Mouse (Mus musculus) limb, embryonic 14.5 days (tissue): Measurements from ENCODE around the gene Thap8. TPM values are rescaled to one million over a fixed set of nuclear protein-coding genes. Genes with fewer than 3 reads are reported as not detected.
A peak's percentile ranks its signal among the peaks of the same experiment; 100 is the strongest.

Experiments
- ATAC-seq: fragments of 200-750 bp; cut with Nextera tagmentation; 2 replicates; pipeline ENCODE4 v1.8.0; 2017; ENCODE audit warnings: low read depth, moderate number of reproducible peaks, moderate TSS enrichment; ENCODE audit not compliant: low FRiP score
- DNase-seq: peaks from one replicate; pipeline ENCODE4 v3.0.0-alpha.2; 2015; ENCODE audit warnings: low spot score
- H3K27ac ChIP-seq: fragments of 300-500 bp; sonication (generic); replicated peaks from 2 replicates; pipeline ENCODE4 v1.5.1; 2014; ENCODE audit warnings: low read depth, mild to moderate bottlenecking, low read length, moderate library complexity, mixed read lengths
- H3K27me3 ChIP-seq: fragments of 300-500 bp; sonication (generic); 2 replicates; pipeline ENCODE4 v1.6.1; 2014; ENCODE audit warnings: low read length, mixed read lengths; ENCODE audit not compliant: control insufficient read depth, insufficient read depth
- H3K36me3 ChIP-seq: fragments of 300-500 bp; sonication (generic); 2 replicates; pipeline ENCODE4 v1.6.1; 2014; ENCODE audit warnings: mild to moderate bottlenecking, low read length, moderate library complexity, mixed read lengths; ENCODE audit not compliant: control insufficient read depth, insufficient read depth
- H3K4me1 ChIP-seq: fragments of 300-500 bp; sonication (generic); 2 replicates; pipeline ENCODE4 v1.6.1; 2014; ENCODE audit warnings: antibody characterized with exemption, low read length, mixed read lengths; ENCODE audit not compliant: control insufficient read depth, insufficient read depth
- H3K4me2 ChIP-seq: fragments of 300-500 bp; sonication (generic); replicated peaks from 2 replicates; pipeline ENCODE4 v1.6.1; 2014; ENCODE audit warnings: low read depth, mild to moderate bottlenecking, low read length, moderate library complexity; ENCODE audit not compliant: severe bottlenecking
- H3K4me3 ChIP-seq: fragments of 300-500 bp; sonication (generic); replicated peaks from 2 replicates; pipeline ENCODE4 v1.5.1; 2014; ENCODE audit warnings: low read length
- H3K9ac ChIP-seq: fragments of 300-500 bp; sonication (generic); 2 replicates; pipeline ENCODE4 v1.6.1; 2014; ENCODE audit warnings: mild to moderate bottlenecking, low read depth, low read length, moderate library complexity; ENCODE audit not compliant: severe bottlenecking
- H3K9me3 ChIP-seq: fragments of 300-500 bp; sonication (generic); 2 replicates; pipeline ENCODE4 v1.6.1; 2016; ENCODE audit warnings: low read length; ENCODE audit not compliant: control insufficient read depth
- POLR2A ChIP-seq: fragments of 200-500 bp; IDR thresholded peaks from 2 replicates; pipeline ENCODE4 v1.8.0; 2012; ENCODE audit warnings: inconsistent platforms, mild to moderate bottlenecking, moderate library complexity, borderline replicate concordance; ENCODE audit not compliant: insufficient read depth, insufficient read length; ENCODE audit errors: extremely low read depth
- WGBS: fragments of 180-500 bp; shearing (Covaris S2); extraction: QIAGEN DNeasy Blood & Tissue Kit; methylation state at CpG from one replicate; pipeline ENCODE4 v1.1.7; 2014; 5-methylcytosine and 5-hydroxymethylcytosine counted together
- polyA plus RNA-seq, 2 experiments: library from polyadenylated mRNA; depleted of rRNA in 1 of 2; stranded (reverse) in 1 of 2; unstranded in 1 of 2; fragments of >200 nt; fragmentation: Nextera tagmentation in 1 of 2; extraction: Ambion mirVana in 1 of 2; gene quantifications; 2 replicates each; pipeline versions ENCODE4 v1.2.1 to v1.2.3; 2012 to 2014

Thap8 gene
- polyA plus RNA-seq, 2 experiments = 0.10 TPM; not detected in 1

DNA sequence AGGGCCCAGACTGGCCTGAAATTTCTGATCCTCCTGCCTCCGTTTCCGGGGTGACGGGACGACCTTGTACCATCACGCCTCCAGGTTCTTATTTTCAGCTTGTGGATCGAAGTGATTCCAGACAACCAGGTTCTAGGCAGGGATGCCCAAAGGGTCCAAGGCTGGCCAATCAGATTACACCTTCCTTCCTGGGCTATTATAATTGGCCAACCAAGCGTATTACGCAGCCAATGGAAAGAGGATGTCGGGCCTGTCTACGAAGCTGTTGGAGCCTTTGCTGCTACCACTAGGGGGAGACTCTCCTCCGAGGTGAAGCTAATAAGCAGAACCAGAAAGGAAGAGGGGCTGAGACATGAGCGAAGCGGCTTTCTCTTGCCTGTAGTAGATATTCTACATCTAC is 52.0 kb downstream of the Thap8 start:
- Histone ChIP-seq H3K4me3 (no peak overlapping the region), H3K9ac (no peak overlapping the region)
- 11% methylated on average over 13 of the region's 13 CpGs for WGBS

DNA sequence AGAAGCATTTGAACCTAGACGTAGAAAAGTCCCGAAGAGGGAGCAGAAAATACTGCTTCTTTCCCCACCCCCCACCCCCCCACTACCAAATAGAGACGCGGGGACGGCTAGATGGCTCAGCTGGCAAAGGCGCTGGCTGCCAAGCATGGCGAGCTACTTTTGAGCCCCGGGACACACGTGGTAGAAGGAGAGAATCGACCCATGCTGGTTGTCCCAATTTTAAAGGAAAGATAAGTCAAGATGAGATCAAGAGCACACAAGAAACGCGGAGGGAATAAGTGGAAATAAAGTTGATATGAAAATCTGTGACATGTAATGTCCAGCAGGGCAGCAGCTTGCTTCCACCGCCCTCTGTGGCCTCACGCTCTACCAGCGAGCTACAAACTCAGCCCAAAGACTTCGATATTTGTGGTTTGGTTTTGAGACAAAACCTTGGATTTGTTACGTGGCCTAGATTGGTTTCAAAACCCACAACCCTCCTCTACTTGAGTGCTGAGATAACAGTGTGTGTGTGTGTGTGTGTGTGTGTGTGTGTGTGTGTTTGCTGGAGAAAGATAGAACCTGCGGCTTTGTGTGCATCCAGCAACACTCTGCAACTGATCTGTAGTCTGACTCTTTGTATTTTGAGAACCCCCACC is 52.8 kb downstream of the Thap8 start:
- H3K27ac ChIP-seq = no peak overlapping the region
- DNase-seq = no peak
- TF ChIP-seq POLR2A = no peak

More for the DNA sequence above, 52.0 kb downstream of the Thap8 start:
- Histone ChIP-seq H3K36me3 (no peaks in the 10 kb centered on the region), H3K9me3 (no peaks in the 10 kb centered on the region), H3K4me1 (no peaks in the 10 kb centered on the region), H3K27me3 (peaks cover 6% of the 10 kb centered on the region; the same call in 1 of the 2 replicates), H3K27ac (no peak overlapping the region), H3K4me2 (no peak overlapping the region)
- peak; percentile 81 for ATAC-seq
- DNase-seq = peak; percentile 87
- no peak for TF ChIP-seq POLR2A

DNA sequence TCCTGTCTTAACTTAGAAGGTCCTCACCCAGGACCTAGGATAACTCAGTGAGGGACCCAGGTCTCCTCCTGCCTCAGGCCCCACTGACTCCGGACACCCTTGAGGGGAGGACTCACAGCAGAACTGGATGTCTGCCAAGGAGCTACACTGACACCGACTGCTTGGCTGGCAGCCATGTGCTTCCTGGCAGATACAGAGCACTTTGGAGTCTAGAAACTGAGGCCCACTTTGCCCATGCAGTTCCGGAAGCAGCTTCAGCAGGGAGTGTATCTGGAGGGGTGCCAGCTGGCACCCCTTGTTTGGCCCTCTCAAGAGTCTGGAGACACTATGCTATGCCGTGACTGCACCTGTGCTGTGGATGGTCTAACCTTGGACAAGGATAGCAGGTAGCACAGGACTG is 53.5 kb downstream of the Thap8 start:
- Histone ChIP-seq H3K4me3 (no peak overlapping the region), H3K9me3 (no peaks in the 10 kb centered on the region), H3K4me2 (no peak overlapping the region), H3K27me3 (peaks cover 6% of the 10 kb centered on the region; the same call in 1 of the 2 replicates), H3K27ac (no peak overlapping the region), H3K9ac (no peak overlapping the region), H3K4me1 (no peaks in the 10 kb centered on the region), H3K36me3 (no peaks in the 10 kb centered on the region)
- TF ChIP-seq POLR2A = no peak
- no peak for ATAC-seq
- WGBS = 30% methylated on average over 4 of the region's 4 CpGs
- peak; percentile 44 for DNase-seq

More for the DNA sequence above, 52.8 kb downstream of the Thap8 start:
- no peak for ATAC-seq
- Histone ChIP-seq H3K4me2 (no peak overlapping the region), H3K9me3 (no peaks in the 10 kb centered on the region), H3K4me3 (no peak overlapping the region), H3K27me3 (peaks cover 6% of the 10 kb centered on the region; the same call in 1 of the 2 replicates), H3K4me1 (no peaks in the 10 kb centered on the region), H3K36me3 (no peaks in the 10 kb centered on the region), H3K9ac (no peak overlapping the region)
- WGBS = 66% methylated on average over 18 of the region's 18 CpGs

- Histone ChIP-seq H3K4me1 (no peaks in the 10 kb centered on the region), H3K4me3 (no peak overlapping the region), H3K27me3 (peaks cover 6% of the 10 kb centered on the region; the same call in 1 of the 2 replicates), H3K9me3 (no peaks in the 10 kb centered on the region), H3K4me2 (no peak overlapping the region), H3K27ac (no peak overlapping the region), H3K36me3 (no peaks in the 10 kb centered on the region), H3K9ac (no peak overlapping the region)
- WGBS = 48% methylated on average over 5 of the region's 5 CpGs
- ATAC-seq = no peak
- no peak for TF ChIP-seq POLR2A
- DNase-seq = no peak
Measured at GRCm38 (mm10) chr7:30334563-30334962, 54.7 kb downstream of the Thap8 start.

- Histone ChIP-seq H3K9me3 (no peaks in the 10 kb centered on the region), H3K27me3 (peaks cover 6% of the 10 kb centered on the region; the same call in 1 of the 2 replicates), H3K36me3 (no peaks in the 10 kb centered on the region), H3K4me1 (no peaks in the 10 kb centered on the region), H3K9ac (no peak overlapping the region), H3K27ac (no peak overlapping the region), H3K4me2 (no peak overlapping the region), H3K4me3 (no peak overlapping the region)
- ATAC-seq (no peak), DNase-seq (no peak)
- WGBS = 75% methylated on average over 6 of the region's 6 CpGs
- no peak for TF ChIP-seq POLR2A
Measured at GRCm38 (mm10) chr7:30335688-30336087, 55.8 kb downstream of the Thap8 start.
